In the genomic region with DNA sequence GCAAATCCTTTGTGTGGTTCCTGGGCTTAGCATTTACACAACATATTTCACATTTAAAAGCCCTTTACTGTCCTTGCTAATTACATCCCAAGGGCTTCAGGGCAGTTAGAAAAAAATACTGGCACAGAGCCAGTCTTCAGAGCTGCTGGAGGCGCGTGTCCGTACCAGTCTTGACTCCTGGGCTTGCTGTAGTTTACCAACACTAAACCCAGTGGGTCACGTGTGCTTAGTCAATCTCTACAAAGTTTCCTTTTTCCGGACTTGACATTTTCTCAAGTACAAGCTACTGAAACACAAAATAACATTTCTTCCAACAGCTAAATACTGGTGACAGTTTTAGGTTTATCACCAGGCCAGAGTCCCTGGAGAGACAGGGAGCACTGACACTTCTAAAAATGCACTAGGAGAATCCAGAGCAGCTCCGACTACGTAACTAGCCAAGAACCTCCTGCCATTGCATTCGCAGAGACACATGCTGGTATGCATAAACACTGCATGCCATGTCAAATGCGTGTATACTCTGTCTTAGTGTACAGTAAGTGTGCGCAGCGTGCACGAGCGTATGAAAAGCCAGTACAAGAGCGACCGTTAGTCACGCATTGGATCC, we compare ENCODE assay signal across 8 mouse cellular contexts. TPM values are rescaled to one million over a fixed set of nuclear protein-coding genes. Genes with fewer than 3 reads are reported as not detected.
DNase-seq lines count a peak whose midpoint lies in the region; ATAC-seq lines count a peak whose summit lies in the region.
"Had no signal": no experiment of that assay in that cellular context is flagged by ENCODE, and none has a peak within 500 bp of the region (broad histone marks: within the 10 kb centered on the region; RNA-seq: fewer than 3 reads in every experiment).

No protein-coding gene starts in this region.

- no peak overlapping the region for H3K9ac ChIP-seq in limb, embryonic 15.5 days
- H3K9ac ChIP-seq: liver, embryonic 15.5 days had no signal

- H3K36me3 ChIP-seq in limb, embryonic 15.5 days = no peaks in the 10 kb centered on the region
- H3K36me3 ChIP-seq: liver, embryonic 15.5 days had no signal

- no peak overlapping the region for H3K4me3 ChIP-seq in limb, embryonic 15.5 days
- H3K4me3 ChIP-seq: liver, embryonic 15.5 days had no signal

- 0 out of 2 replicates have a peak overlapping the region, but pooled peaks have one; percentile 19 for H3K4me2 ChIP-seq in limb, embryonic 15.5 days
- H3K4me2 ChIP-seq: liver, embryonic 15.5 days had no signal

- H3K9me3 ChIP-seq in limb, embryonic 15.5 days = no peaks in the 10 kb centered on the region
- H3K9me3 ChIP-seq: liver, embryonic 15.5 days had no signal

- H3K27ac ChIP-seq in limb, embryonic 15.5 days = no peak overlapping the region
- H3K27ac ChIP-seq: liver, embryonic 15.5 days had no signal

- intact Hi-C loops in heart, postnatal 10 days (cut with DNase I) = loop anchor here (1.0 to 2.0 kb wide), 4 partner anchors 184 to 463 kb away; a partner anchor contains a TSS

- 54% methylated on average over 16 of the region's 16 CpGs for WGBS in limb, embryonic 15.5 days

- H3K27me3 ChIP-seq in limb, embryonic 15.5 days = no peaks in the 10 kb centered on the region
- H3K27me3 ChIP-seq: liver, embryonic 15.5 days had no signal

- peak; percentile 76 for DNase-seq in MN1 (ENCODE audit: low spot score)
- peak; percentile 71 for DNase-seq in adipocyte (ENCODE audit: low spot score)
- DNase-seq in heart, postnatal 10 days = peak; percentile 65 to 68
- DNase-seq in right cerebral cortex, postnatal 14 days = no peak
- no peak for DNase-seq in frontal cortex, adult 2 months (ENCODE audit: extremely low spot score in 1 of 2, low spot score in 1 of 2)
- no peak for DNase-seq in right cerebral cortex, postnatal 25 days

- ATAC-seq in limb, embryonic 15.5 days (ENCODE audit: insufficient number of reproducible peaks, low FRiP score, low TSS enrichment, low read depth) = no peak

- H3K4me1 ChIP-seq in limb, embryonic 15.5 days = peaks cover 13% of the 10 kb centered on the region

RNA-seq across cellular contexts. Expression of a gene that starts 8.4 kb away (rescaled TPM):
- 10 to 100 TPM; 21.1 to 21.9 TPM for total RNA-seq in heart, postnatal 10 days (2021)
- 34.4 and 38.0 TPM in 2 replicates for polyA plus RNA-seq in limb, embryonic 15.5 days (2015; fragmentation: Nextera tagmentation; extraction: Ambion mirVana)
- 43.5 and 49.7 TPM in 2 replicates for polyA plus RNA-seq in frontal cortex, adult 2 months (2012; rRNA removed)

Comparison
In these comparisons a context has a peak if more than half of its experiments do, and no peak if none do; other contexts are left out.
1. DNase-seq: peak in MN1 (single experiment), adipocyte (single experiment) and heart, postnatal 10 days (2 of 2); none in right cerebral cortex, postnatal 14 days (single experiment), frontal cortex, adult 2 months (0 of 2) and right cerebral cortex, postnatal 25 days (single experiment).